Mouse (Mus musculus) left cerebral cortex, postnatal 36 days (tissue): ENCODE data around the gene Mustn1. TPM values are rescaled to one million over a fixed set of nuclear protein-coding genes. Genes with fewer than 3 reads are reported as not detected.

Experiments
- DNase-seq, 2 experiments: peaks; one replicate each; pipeline ENCODE4 v3.0.0; 2021 to 2022; ENCODE audit warnings: low spot score in 2 of 2, mixed read lengths in 1 of 2
- intact Hi-C: fragments of 180-260 bp; cut with DNase I; formaldehyde crosslinking; loops from one replicate; pipeline ENCODE4 v1.15.1; 2025
- total RNA-seq, 2 experiments: library from RNA; stranded (reverse); gene quantifications; 2 replicates each; pipeline ENCODE4 v1.2.3; 2021

Mustn1 gene
- total RNA-seq: 1 to 10 TPM; 3.0 to 4.5 TPM

GRCm38 (mm10) chr14:30878958-30879571, at the start of gene Mustn1:
Mustn1 (plus strand) TSS chr14:30879200.
- peak in 1 of 2 experiments; percentile 43 for DNase-seq
- intact Hi-C loops: no loop called here

- DNase-seq: no peak
- intact Hi-C loops: no loop called here
Observed at GRCm38 (mm10) chr14:30837416-30837996, 41.5 kb upstream of the Mustn1 start.

- no peak for DNase-seq
- intact Hi-C loops: no loop called here
Observed at GRCm38 (mm10) chr14:30843701-30844100, 35.3 kb upstream of the Mustn1 start.

- intact Hi-C loops: no loop called here
Observed at GRCm38 (mm10) chr14:30850504-30850903, 28.5 kb upstream of the Mustn1 start.

GRCm38 (mm10) chr14:30852325-30852724, 26.7 kb upstream of the Mustn1 start:
- intact Hi-C loops: no loop called here
- no peak for DNase-seq

More at GRCm38 (mm10) chr14:30850504-30850903, 28.5 kb upstream of the Mustn1 start:
- no peak for DNase-seq

GRCm38 (mm10) chr14:30855316-30855715, 23.7 kb upstream of the Mustn1 start:
- intact Hi-C loops: no loop called here
- no peak for DNase-seq

- intact Hi-C loops: no loop called here
- no peak for DNase-seq
Observed at GRCm38 (mm10) chr14:30856885-30857507, 22.0 kb upstream of the Mustn1 start.

GRCm38 (mm10) chr14:30857990-30858389, 21.0 kb upstream of the Mustn1 start:
- intact Hi-C loops: no loop called here

GRCm38 (mm10) chr14:30861421-30862125, 17.4 kb upstream of the Mustn1 start:
- intact Hi-C loops: loop anchor here (5.0 to 10.0 kb wide), 2 partner anchors 34 to 167 kb away; partner anchors contain the start of gene Tmem110
- DNase-seq: no peak

More at GRCm38 (mm10) chr14:30857990-30858389, 21.0 kb upstream of the Mustn1 start:
- DNase-seq: no peak

GRCm38 (mm10) chr14:30862368-30862767, 16.6 kb upstream of the Mustn1 start:
- intact Hi-C loops: loop anchor here (5.0 to 10.0 kb wide), 2 partner anchors 35 to 168 kb away; partner anchors contain the start of gene Tmem110
- no peak for DNase-seq

- intact Hi-C loops: loop anchor here (10.0 kb wide), 1 partner anchor 171 kb away; no protein-coding TSS in a partner anchor
- no peak for DNase-seq
Observed at GRCm38 (mm10) chr14:30865311-30865710, 13.7 kb upstream of the Mustn1 start.

- intact Hi-C loops: loop anchor here (2.0 to 10.0 kb wide), 2 partner anchors 84 to 172 kb away; partner anchors contain the start of gene Nek4
- peak in 1 of 2 experiments; percentile 74 for DNase-seq
Observed at GRCm38 (mm10) chr14:30867042-30867441, 12.0 kb upstream of the Mustn1 start.

GRCm38 (mm10) chr14:30868826-30869225, 10.2 kb upstream of the Mustn1 start:
- intact Hi-C loops: loop anchor here (10.0 kb wide), 1 partner anchor 174 kb away; no protein-coding TSS in a partner anchor
- DNase-seq: no peak

- intact Hi-C loops: loop anchor here (10.0 kb wide), 1 partner anchor 175 kb away; no protein-coding TSS in a partner anchor
- DNase-seq: no peak
Observed at GRCm38 (mm10) chr14:30869391-30869801, 9.6 kb upstream of the Mustn1 start.

GRCm38 (mm10) chr14:30870206-30871147, 8.5 kb upstream of the Mustn1 start:
- intact Hi-C loops: no loop called here
- no peak for DNase-seq

GRCm38 (mm10) chr14:30874095-30874700, 4.8 kb upstream of the Mustn1 start:
- intact Hi-C loops: no loop called here
- DNase-seq: no peak

- DNase-seq: no peak
- intact Hi-C loops: no loop called here
Observed at GRCm38 (mm10) chr14:30875130-30875865, 3.7 kb upstream of the Mustn1 start.

GRCm38 (mm10) chr14:30875955-30876354, 3.0 kb upstream of the Mustn1 start:
- DNase-seq: no peak
- intact Hi-C loops: no loop called here
